Mouse (Mus musculus): ENCODE measurements at regions not wholly inside any gene's neighbourhood (a gene's known extent, or its start where the extent isn't known, plus 50 kb on each side); places are given as distances from the start of the nearest gene placed in this dataset.

- intact Hi-C loops (cut with DNase I) = no loop called here
- no peak for DNase-seq (ENCODE audit: low spot score in 2 of 2)
Measured at GRCm38 (mm10) chr4:89454926-89455325, 144.1 kb upstream of the Cdkn2b start.

DNA sequence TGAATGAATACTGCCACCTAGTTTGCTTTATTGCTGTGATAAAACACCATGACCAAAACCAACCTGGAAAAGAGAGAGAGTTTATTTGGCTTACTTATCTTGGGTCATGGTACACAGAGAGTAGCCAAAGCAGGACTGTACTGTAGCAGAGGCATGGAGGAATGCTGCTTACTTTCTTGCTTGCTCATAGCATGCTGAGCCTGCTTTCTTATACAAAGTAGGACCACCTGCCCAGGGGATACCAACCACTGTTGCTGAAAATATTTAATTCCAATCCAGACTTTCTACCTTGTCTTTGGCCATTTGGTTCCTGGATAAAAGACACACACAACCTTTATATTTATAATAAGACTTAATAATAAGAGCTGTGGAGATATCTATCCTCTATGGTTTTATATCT is 142.2 kb upstream of the Cdkn2b start:
- DNase-seq (ENCODE audit: low spot score in 2 of 2) = no peak
- intact Hi-C loops (cut with DNase I) = no loop called here

- DNase-seq (ENCODE audit: low spot score in 2 of 2) = no peak
Measured at GRCm38 (mm10) chr4:89451741-89452140, 140.9 kb upstream of the Cdkn2b start.

DNA sequence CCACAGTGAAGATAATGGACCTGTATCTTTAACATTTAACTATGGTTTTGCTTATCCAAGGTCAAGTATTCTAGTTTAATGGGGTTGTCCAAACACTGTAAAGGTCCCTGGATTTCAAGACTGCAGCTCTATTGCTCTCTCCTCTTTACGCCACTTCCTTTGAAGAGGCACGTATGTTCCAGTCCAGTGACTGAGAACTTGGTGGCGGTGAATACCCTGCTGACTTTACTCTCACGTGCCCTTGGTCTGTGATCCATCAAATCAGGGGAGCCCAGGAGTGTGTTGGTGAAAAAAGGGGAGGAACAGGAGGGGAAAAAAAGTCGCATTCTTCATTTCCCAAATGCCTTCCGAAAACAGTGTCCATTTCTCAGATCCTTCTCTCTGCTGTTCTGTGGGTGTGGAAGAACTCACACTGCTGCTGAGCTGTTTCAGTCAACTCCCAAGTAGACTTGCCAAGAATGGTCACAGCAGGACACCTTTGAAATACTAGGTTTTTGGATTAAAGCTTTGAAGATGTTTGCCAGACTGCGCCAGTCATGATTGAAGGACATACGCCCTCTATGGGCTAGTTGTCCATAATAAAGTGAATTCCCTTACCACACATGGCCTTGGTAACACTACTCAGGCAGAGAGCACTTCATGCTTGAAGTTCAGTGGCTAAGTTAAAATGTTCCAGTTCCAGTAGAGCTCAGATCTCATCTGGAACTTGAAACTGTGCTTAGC is 136.1 kb upstream of the Cdkn2b start:
- intact Hi-C loops (cut with DNase I) = no loop called here
- peak in 1 of 2 experiments; percentile 7 for DNase-seq (ENCODE audit: low spot score in 2 of 2)

More at GRCm38 (mm10) chr4:89451741-89452140, 140.9 kb upstream of the Cdkn2b start:
- intact Hi-C loops (cut with DNase I) = no loop called here

- DNase-seq (ENCODE audit: low spot score in 2 of 2) = no peak
- intact Hi-C loops (cut with DNase I) = no loop called here
Measured at GRCm38 (mm10) chr4:89446156-89446716, 135.4 kb upstream of the Cdkn2b start.

- DNase-seq (ENCODE audit: low spot score in 2 of 2) = no peak
- intact Hi-C loops (cut with DNase I) = no loop called here
Measured at GRCm38 (mm10) chr4:89445214-89446155, 134.6 kb upstream of the Cdkn2b start.

- intact Hi-C loops (cut with DNase I) = no loop called here
- no peak for DNase-seq (ENCODE audit: low spot score in 2 of 2)
Measured at GRCm38 (mm10) chr4:89442526-89442925, 131.7 kb upstream of the Cdkn2b start.

DNA sequence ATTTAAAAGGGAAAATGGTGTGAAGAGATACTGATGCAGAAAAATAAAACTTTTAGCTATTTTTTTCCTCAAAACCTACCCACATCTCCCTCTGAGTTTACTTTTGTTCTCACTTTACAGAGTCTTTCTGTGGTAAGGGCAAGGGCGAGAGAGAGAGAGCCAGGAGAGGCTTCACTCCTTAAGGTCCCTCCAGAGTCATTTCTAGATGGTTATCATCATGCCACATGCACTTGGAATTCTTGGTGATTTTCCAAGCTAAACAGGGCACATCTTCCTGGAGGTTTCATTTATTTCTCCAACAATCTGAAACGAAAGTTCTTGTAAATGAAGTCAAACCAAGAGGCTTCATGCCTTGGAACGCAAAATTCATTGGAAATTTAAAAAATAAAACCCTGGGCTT is 130.0 kb upstream of the Cdkn2b start:
- intact Hi-C loops (cut with DNase I) = no loop called here
- DNase-seq (ENCODE audit: low spot score in 2 of 2) = no peak

DNA sequence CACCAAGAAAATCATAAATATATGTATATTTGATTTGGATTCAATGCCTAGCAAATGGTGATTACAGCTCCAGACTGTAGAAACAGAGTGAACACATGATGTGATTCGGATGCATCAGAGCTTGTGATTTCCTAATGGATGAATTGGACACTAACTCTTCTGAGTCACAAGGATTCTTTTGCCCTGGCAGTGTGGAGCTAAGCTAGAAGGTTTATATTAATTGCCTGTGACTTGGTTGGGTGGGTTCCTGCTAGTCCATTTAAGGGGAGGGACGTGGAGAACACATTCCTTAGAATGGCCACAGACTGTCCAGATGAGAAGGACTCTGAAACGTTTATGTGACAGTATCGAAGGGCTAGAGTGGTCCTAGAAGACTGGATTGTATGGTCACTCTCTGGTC is 129.5 kb upstream of the Cdkn2b start:
- intact Hi-C loops (cut with DNase I) = no loop called here
- no peak for DNase-seq (ENCODE audit: low spot score in 2 of 2)

- intact Hi-C loops (cut with DNase I) = no loop called here
- no peak for DNase-seq (ENCODE audit: low spot score in 2 of 2)
Measured at GRCm38 (mm10) chr4:89438665-89439064, 127.8 kb upstream of the Cdkn2b start.

- no peak for DNase-seq (ENCODE audit: low spot score in 2 of 2)
- intact Hi-C loops (cut with DNase I) = no loop called here
Measured at GRCm38 (mm10) chr4:89436764-89437163, 125.9 kb upstream of the Cdkn2b start.

- DNase-seq (ENCODE audit: low spot score in 2 of 2) = no peak
- intact Hi-C loops (cut with DNase I) = no loop called here
Measured at GRCm38 (mm10) chr4:89434152-89434551, 123.3 kb upstream of the Cdkn2b start.

DNA sequence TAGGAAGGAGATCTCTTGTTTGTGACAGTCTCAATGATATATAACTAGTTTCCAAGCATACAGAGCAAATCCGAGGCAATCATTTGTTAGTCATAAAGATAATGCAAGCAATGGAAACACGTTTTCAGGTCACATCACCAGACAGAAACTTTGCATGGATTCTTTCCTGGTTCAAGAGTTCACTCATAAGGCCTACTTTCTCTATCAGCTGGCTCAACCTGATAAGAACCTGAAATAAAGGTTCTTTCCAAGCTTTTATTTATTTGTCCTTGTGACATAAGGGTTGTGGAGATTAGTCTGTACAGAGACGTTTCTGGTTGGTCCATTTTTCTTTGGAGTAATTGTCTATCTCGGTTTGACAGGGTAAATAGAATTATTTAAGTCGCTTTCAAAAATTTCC is 122.7 kb upstream of the Cdkn2b start:
- DNase-seq (ENCODE audit: low spot score in 2 of 2) = no peak
- intact Hi-C loops (cut with DNase I) = no loop called here

GRCm38 (mm10) chr4:89431520-89431919 is 120.7 kb upstream of the Cdkn2b start:
- intact Hi-C loops (cut with DNase I) = no loop called here
- no peak for DNase-seq (ENCODE audit: low spot score in 2 of 2)

DNA sequence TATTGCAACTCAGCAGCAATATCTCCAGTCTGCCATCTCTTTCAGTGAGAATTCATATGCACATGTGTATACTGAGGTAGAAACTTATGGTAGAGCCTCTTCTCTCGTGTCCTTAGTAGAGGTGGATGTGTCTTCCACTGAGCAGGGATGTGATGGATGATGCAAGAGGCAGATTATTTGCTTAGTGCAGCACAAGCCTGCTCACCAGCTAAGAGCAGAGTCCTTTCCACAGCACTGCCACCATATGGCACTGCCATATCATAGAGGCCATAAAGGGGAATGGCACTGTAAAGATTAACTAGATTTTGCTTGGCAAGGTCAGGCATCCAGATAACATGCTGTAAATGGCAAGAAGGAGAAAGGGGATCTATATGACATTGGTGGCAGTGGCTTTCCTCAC is 117.6 kb upstream of the Cdkn2b start:
- intact Hi-C loops (cut with DNase I) = no loop called here
- no peak for DNase-seq (ENCODE audit: low spot score in 2 of 2)

- intact Hi-C loops (cut with DNase I) = no loop called here
- peak in 1 of 2 experiments; percentile 19 for DNase-seq (ENCODE audit: low spot score in 2 of 2)
Measured at GRCm38 (mm10) chr4:89427345-89428293, 116.8 kb upstream of the Cdkn2b start.

GRCm38 (mm10) chr4:89425916-89426315 is 115.1 kb upstream of the Cdkn2b start:
- DNase-seq (ENCODE audit: low spot score in 2 of 2) = no peak
- intact Hi-C loops (cut with DNase I) = no loop called here

- intact Hi-C loops (cut with DNase I) = no loop called here
- no peak for DNase-seq (ENCODE audit: low spot score in 2 of 2)
Measured at GRCm38 (mm10) chr4:89421694-89422354, 111.0 kb upstream of the Cdkn2b start.

DNA sequence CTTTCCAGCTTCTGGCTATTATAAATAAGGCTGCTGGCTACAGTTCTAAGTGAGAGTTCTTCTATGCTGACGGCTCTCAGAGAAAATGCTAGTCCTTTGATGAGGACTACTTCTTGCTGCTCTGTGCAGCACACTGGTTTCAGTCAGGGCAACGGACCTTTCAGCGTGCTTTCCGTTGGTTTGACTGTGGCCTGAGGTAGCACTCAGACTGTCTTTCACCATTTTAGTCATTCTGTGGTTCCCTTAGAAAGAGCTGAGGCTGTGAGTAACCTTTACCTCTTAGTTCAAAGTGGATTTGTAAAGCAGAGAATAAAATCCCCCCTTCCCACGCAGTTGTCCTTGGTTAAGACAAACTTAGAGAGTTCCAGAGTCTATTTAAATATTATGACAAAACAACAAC is 110.0 kb upstream of the Cdkn2b start:
- no peak for DNase-seq (ENCODE audit: low spot score in 2 of 2)
- intact Hi-C loops (cut with DNase I) = no loop called here

Data from left cerebral cortex, postnatal 25 days (tissue).